In genomic region chr11:18444101-18444500, GRCm38 (mm10) we compare ENCODE assay signal across 26 mouse cellular contexts.
DNase-seq lines count a peak whose midpoint lies in the region; ATAC-seq and TF ChIP-seq lines count a peak whose summit lies in the region.
"Had no signal": no experiment of that assay in that cellular context is flagged by ENCODE, and none has a peak within 500 bp of the region (broad histone marks: within the 10 kb centered on the region; RNA-seq: fewer than 3 reads in every experiment).

No protein-coding gene starts in this region.

- H3K27me3 ChIP-seq in embryonic facial prominence, embryonic 11.5 days (ENCODE audit: control insufficient read depth, insufficient read depth, low read length): no peaks in the 10 kb centered on the region
- H3K27me3 ChIP-seq in kidney, postnatal 0 days (ENCODE audit: insufficient read depth, low read length): no peaks in the 10 kb centered on the region
- H3K27me3 ChIP-seq in hindbrain, embryonic 13.5 days: no peaks in the 10 kb centered on the region
- H3K27me3 ChIP-seq: heart, embryonic 13.5 days; limb, embryonic 13.5 days; lung, embryonic 15.5 days; midbrain, embryonic 13.5 days; neural tube, embryonic 13.5 days had no signal

- WGBS in embryonic facial prominence, embryonic 11.5 days: 27% methylated on average over 5 of the region's 5 CpGs
- WGBS in kidney, postnatal 0 days: 29% methylated on average over 5 of the region's 5 CpGs
- WGBS in hindbrain, embryonic 13.5 days: 73% methylated on average over 5 of the region's 5 CpGs

- no peaks in the 10 kb centered on the region for H3K36me3 ChIP-seq in embryonic facial prominence, embryonic 11.5 days (replicated peaks; ENCODE audit: control insufficient read depth, insufficient read depth, low read depth, low read length)
- H3K36me3 ChIP-seq in kidney, postnatal 0 days (ENCODE audit: insufficient read depth, low read length): no peaks in the 10 kb centered on the region
- H3K36me3 ChIP-seq in hindbrain, embryonic 13.5 days: no peaks in the 10 kb centered on the region
- H3K36me3 ChIP-seq: heart, embryonic 13.5 days; limb, embryonic 13.5 days; lung, embryonic 15.5 days; midbrain, embryonic 13.5 days; neural tube, embryonic 13.5 days had no signal

- H3K4me2 ChIP-seq in embryonic facial prominence, embryonic 11.5 days (ENCODE audit: low read depth, low read length): no peak overlapping the region
- 0 out of 2 replicates have a peak overlapping the region, but pooled peaks have one; percentile 13 for H3K4me2 ChIP-seq in kidney, postnatal 0 days (ENCODE audit: low read length)
- H3K4me2 ChIP-seq in hindbrain, embryonic 13.5 days: no peak overlapping the region
- H3K4me2 ChIP-seq: heart, embryonic 13.5 days; limb, embryonic 13.5 days; lung, embryonic 15.5 days; midbrain, embryonic 13.5 days; neural tube, embryonic 13.5 days had no signal

- ATAC-seq in embryonic facial prominence, embryonic 11.5 days (replicated peaks; ENCODE audit: insufficient number of reproducible peaks, low FRiP score, low TSS enrichment, low read depth): peak; percentile 78
- no peak for ATAC-seq in kidney, postnatal 0 days (replicated peaks; ENCODE audit: low FRiP score, low read depth)
- no peak for ATAC-seq in hindbrain, embryonic 13.5 days (ENCODE audit: low FRiP score)
- ATAC-seq: forebrain, embryonic 14.5 days; hindbrain, postnatal 0 days; midbrain, embryonic 13.5 days had no signal

- no peaks in the 10 kb centered on the region for H3K9me3 ChIP-seq in embryonic facial prominence, embryonic 11.5 days (replicated peaks; ENCODE audit: control insufficient read depth, low read length)
- no peaks in the 10 kb centered on the region for H3K9me3 ChIP-seq in kidney, postnatal 0 days (replicated peaks; ENCODE audit: low read length)
- no peaks in the 10 kb centered on the region for H3K9me3 ChIP-seq in hindbrain, embryonic 13.5 days
- H3K9me3 ChIP-seq: heart, embryonic 13.5 days; limb, embryonic 13.5 days; lung, embryonic 15.5 days; midbrain, embryonic 13.5 days; neural tube, embryonic 13.5 days had no signal

- DNase-seq in cerebellum, postnatal 10 days: peak; percentile 15 to 23
- DNase-seq in cerebellum, postnatal 4 days (ENCODE audit: low spot score in 2 of 2): no peak
- DNase-seq in R1 (ENCODE audit: low read depth, low spot score): peak; percentile 2
- peak; percentile 69 for DNase-seq in embryonic facial prominence, embryonic 11.5 days (ENCODE audit: low spot score)
- DNase-seq in kidney, postnatal 0 days (ENCODE audit: low spot score): peak; percentile 33
- DNase-seq in urinary bladder, postnatal 25 days (ENCODE audit: low spot score): no peak
- DNase-seq in retina, postnatal 1 day: no peak
- DNase-seq: adrenal gland, postnatal 36 days; cerebellum, adult 11-12 months; cerebellum, postnatal 36 days; gastrocnemius, postnatal 10 days; heart, adult 11 months; heart, postnatal 36 days; layer of hippocampus, adult 9-11 months; spleen, adult 18-20 months had no signal

- no peak overlapping the region for H3K4me3 ChIP-seq in embryonic facial prominence, embryonic 11.5 days (ENCODE audit: low read depth, low read length)
- no peak overlapping the region for H3K4me3 ChIP-seq in kidney, postnatal 0 days (replicated peaks; ENCODE audit: low read depth, low read length)
- no peak overlapping the region for H3K4me3 ChIP-seq in hindbrain, embryonic 13.5 days
- H3K4me3 ChIP-seq: erythroblast, embryonic 14.5 days; heart, embryonic 13.5 days; left cerebral cortex, adult 2 months; limb, embryonic 13.5 days; lung, embryonic 15.5 days; midbrain, embryonic 13.5 days; neural tube, embryonic 13.5 days had no signal

- no peak for TF ChIP-seq CTCF in kidney, postnatal 0 days (IDR thresholded peaks at IDR 0.05; ENCODE audit: low read depth)

- no peak overlapping the region for H3K27ac ChIP-seq in embryonic facial prominence, embryonic 11.5 days (replicated peaks; ENCODE audit: low read depth, low read length)
- no peak overlapping the region; the same call in 1 of the 2 replicates for H3K27ac ChIP-seq in kidney, postnatal 0 days
- H3K27ac ChIP-seq in hindbrain, embryonic 13.5 days: no peak overlapping the region
- H3K27ac ChIP-seq: heart, embryonic 13.5 days; hindbrain, postnatal 0 days; left cerebral cortex, adult 2 months; limb, embryonic 13.5 days; liver, embryonic 14.5 days; lung, embryonic 15.5 days; midbrain, embryonic 13.5 days; neural tube, embryonic 13.5 days had no signal

- no peak overlapping the region for H3K9ac ChIP-seq in embryonic facial prominence, embryonic 11.5 days (replicated peaks; ENCODE audit: low read length)
- no peak overlapping the region for H3K9ac ChIP-seq in kidney, postnatal 0 days (ENCODE audit: low read depth, low read length)
- no peak overlapping the region for H3K9ac ChIP-seq in hindbrain, embryonic 13.5 days
- H3K9ac ChIP-seq: heart, embryonic 13.5 days; limb, embryonic 13.5 days; liver, embryonic 14.5 days; lung, embryonic 15.5 days; midbrain, embryonic 13.5 days; neural tube, embryonic 13.5 days had no signal

- no peaks in the 10 kb centered on the region for H3K4me1 ChIP-seq in embryonic facial prominence, embryonic 11.5 days (ENCODE audit: control insufficient read depth, insufficient read depth, low read length)
- H3K4me1 ChIP-seq in kidney, postnatal 0 days (replicated peaks; ENCODE audit: insufficient read depth, low read length): no peaks in the 10 kb centered on the region
- H3K4me1 ChIP-seq in hindbrain, embryonic 13.5 days (replicated peaks): no peaks in the 10 kb centered on the region
- H3K4me1 ChIP-seq: heart, embryonic 13.5 days; lung, embryonic 15.5 days; midbrain, embryonic 13.5 days; neural tube, embryonic 13.5 days had no signal

Comparison
In these comparisons a context has a peak if more than half of its experiments do, and no peak if none do; other contexts are left out.
1. DNase-seq: peak in cerebellum, postnatal 10 days (2 of 2), R1 (single experiment), embryonic facial prominence, embryonic 11.5 days (single experiment) and kidney, postnatal 0 days (single experiment); none in cerebellum, postnatal 4 days (0 of 2), urinary bladder, postnatal 25 days (single experiment) and retina, postnatal 1 day (single experiment).